Mouse (Mus musculus) embryonic fibroblast, embryonic 13.5 days (primary cell): ENCODE results near the gene 1700092M07Rik. TPM values are rescaled to one million over a fixed set of nuclear protein-coding genes. Genes with fewer than 3 reads are reported as not detected.

Experiments used
- H3K27ac ChIP-seq: 2 replicates; pipeline ENCODE4 v1.5.1; 2012; ENCODE audit warnings: low read length, control low read depth, inconsistent platforms; ENCODE audit not compliant: insufficient read depth
- H3K4me1 ChIP-seq: 2 replicates; pipeline ENCODE4 v1.6.1; 2011; ENCODE audit warnings: low read length; ENCODE audit not compliant: control insufficient read depth, insufficient read depth
- H3K4me3 ChIP-seq: 2 replicates; pipeline ENCODE4 v1.5.1; 2011; ENCODE audit warnings: mild to moderate bottlenecking, control low read depth, low read length; ENCODE audit not compliant: insufficient read depth
- CTCF ChIP-seq: IDR thresholded peaks from 2 replicates; pipeline ENCODE4 v1.5.1; 2011; ENCODE audit warnings: mild to moderate bottlenecking, control low read depth, low read length, moderate library complexity, borderline replicate concordance; ENCODE audit not compliant: insufficient read depth
- POLR2A ChIP-seq: IDR thresholded peaks from 2 replicates; pipeline ENCODE4 v1.6.1; 2011; ENCODE audit warnings: low read depth, mild to moderate bottlenecking, control low read depth, low read length, moderate library complexity
- polyA plus RNA-seq: library from polyadenylated mRNA; stranded (reverse); fragments of >200 nt; gene quantifications from 2 replicates; pipeline ENCODE4 v1.2.4, GENCODE M21; 2011; ENCODE audit warnings: low read depth; ENCODE audit not compliant: missing spikeins, insufficient read length

The 1700092M07Rik gene
- polyA plus RNA-seq, 1 experiment = not detected

DNA sequence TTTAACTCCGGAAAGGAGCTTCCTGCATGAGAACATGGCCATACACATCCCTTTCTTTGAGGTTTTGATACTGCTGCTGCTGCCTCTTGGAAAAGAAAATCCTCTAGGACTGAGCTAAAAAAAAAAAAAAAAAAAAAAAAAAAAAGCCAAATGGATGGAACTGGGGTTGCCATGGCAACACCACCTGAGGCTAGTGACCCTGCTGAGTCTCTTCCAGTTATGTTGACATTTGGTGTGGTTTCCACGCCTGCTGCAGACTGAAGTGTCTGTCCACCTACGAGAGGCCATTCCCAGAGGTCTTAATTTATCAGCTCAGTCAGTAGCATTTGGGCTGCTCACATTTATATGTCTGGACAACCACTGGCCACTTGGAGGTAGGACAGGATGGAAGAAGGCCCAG is 48.0 kb downstream of the 1700092M07Rik start:
- no peak overlapping the region for H3K27ac ChIP-seq
- H3K4me1 ChIP-seq = no peaks in the 10 kb centered on the region; the same call in 1 of the 2 replicates
- TF ChIP-seq CTCF (no peak), POLR2A (no peak)
- no peak overlapping the region for H3K4me3 ChIP-seq

DNA sequence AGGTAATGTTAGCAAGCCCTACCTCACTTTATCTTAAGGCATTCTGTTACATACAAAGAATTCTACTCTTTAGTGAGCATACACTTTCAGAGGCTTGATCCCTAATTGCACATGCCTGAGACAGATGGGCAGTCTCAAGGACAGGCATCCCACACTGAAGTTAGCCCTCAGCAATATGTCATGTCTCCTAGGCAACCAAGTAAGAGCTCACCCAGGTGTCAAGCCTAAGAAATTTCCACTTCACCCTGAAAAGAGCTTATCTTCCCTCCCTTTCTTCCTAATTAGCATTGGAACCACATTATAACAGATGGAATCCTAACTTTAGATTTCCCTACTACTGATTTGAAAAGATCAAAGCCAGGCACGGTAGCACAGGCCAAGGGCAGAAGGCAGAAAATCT is 48.7 kb downstream of the 1700092M07Rik start:
- TF ChIP-seq CTCF (no peak), POLR2A (no peak)
- no peak overlapping the region for H3K27ac ChIP-seq
- no peak overlapping the region for H3K4me3 ChIP-seq
- H3K4me1 ChIP-seq = no peaks in the 10 kb centered on the region; the same call in 1 of the 2 replicates

- H3K27ac ChIP-seq = no peak overlapping the region
- no peak for TF ChIP-seq CTCF
- no peak for TF ChIP-seq POLR2A
- no peaks in the 10 kb centered on the region; the same call in 1 of the 2 replicates for H3K4me1 ChIP-seq
- H3K4me3 ChIP-seq = no peak overlapping the region
Observed at GRCm38 (mm10) chr19:8790171-8790570, 49.7 kb downstream of the 1700092M07Rik start.

Other genes starting within 250 kb of the 1700092M07Rik start
- not detected in 2 replicates for gene Slc22a8, start 149.5 kb upstream of the 1700092M07Rik start, polyA plus RNA-seq
- not detected in 2 replicates for gene Slc22a6, start 122.7 kb upstream of the 1700092M07Rik start, polyA plus RNA-seq
- not detected in 2 replicates for gene Chrm1, start 76.9 kb upstream of the 1700092M07Rik start, polyA plus RNA-seq
- gene Slc3a2, start 17.3 kb upstream of the 1700092M07Rik start, polyA plus RNA-seq = 203 and 309 TPM in 2 replicates
- 46.5 and 52.3 TPM in 2 replicates for gene Wdr74, start 4.9 kb upstream of the 1700092M07Rik start, polyA plus RNA-seq
- gene Stx5a, start 695 bp downstream of the 1700092M07Rik start, polyA plus RNA-seq = 97.6 and 114 TPM in 2 replicates
- 172 and 183 TPM in 2 replicates for gene Nxf1, start 16.4 kb downstream of the 1700092M07Rik start, polyA plus RNA-seq
- gene Tmem223, start 30.3 kb downstream of the 1700092M07Rik start, polyA plus RNA-seq = 34.7 and 36.7 TPM in 2 replicates
- 41.7 and 49.2 TPM in 2 replicates for gene Tmem179b, start 33.7 kb downstream of the 1700092M07Rik start, polyA plus RNA-seq
- 15.7 and 22.7 TPM in 2 replicates for gene Taf6l, start 45.7 kb downstream of the 1700092M07Rik start, polyA plus RNA-seq
- 93.9 and 96.0 TPM in 2 replicates for gene Polr2g, start 57.9 kb downstream of the 1700092M07Rik start, polyA plus RNA-seq
- 1.4 and 2.0 TPM in 2 replicates for gene Zbtb3, start 61.8 kb downstream of the 1700092M07Rik start, polyA plus RNA-seq
- 52.8 and 68.7 TPM in 2 replicates for gene Ttc9c, start 78.6 kb downstream of the 1700092M07Rik start, polyA plus RNA-seq
- gene Hnrnpul2, start 79.3 kb downstream of the 1700092M07Rik start, polyA plus RNA-seq = 78.5 and 98.7 TPM in 2 replicates
- gene AC129217.1, start 89.1 kb downstream of the 1700092M07Rik start, polyA plus RNA-seq = 43.8 and 73.0 TPM in 2 replicates
- 41.2 and 50.0 TPM in 2 replicates for gene Bscl2, start 96.7 kb downstream of the 1700092M07Rik start, polyA plus RNA-seq
- not detected in 2 replicates for gene Gng3, start 98.5 kb downstream of the 1700092M07Rik start, polyA plus RNA-seq
- gene Lrrn4cl, start 110.0 kb downstream of the 1700092M07Rik start, polyA plus RNA-seq = 5.9 and 9.0 TPM in 2 replicates
- 104 and 112 TPM in 2 replicates for gene Ubxn1, start 130.8 kb downstream of the 1700092M07Rik start, polyA plus RNA-seq
- 16.3 and 22.3 TPM in 2 replicates for gene Uqcc3, start 140.2 kb downstream of the 1700092M07Rik start, polyA plus RNA-seq
- gene Lbhd1, start 143.0 kb downstream of the 1700092M07Rik start, polyA plus RNA-seq = 11.7 and 28.6 TPM in 2 replicates
- gene Gm49403, start 143.2 kb downstream of the 1700092M07Rik start, polyA plus RNA-seq = not detected in 2 replicates
- 61.7 and 68.8 TPM in 2 replicates for gene 1810009A15Rik, start 148.1 kb downstream of the 1700092M07Rik start, polyA plus RNA-seq
- 16.8 and 18.4 TPM in 2 replicates for gene Gm49416, start 148.2 kb downstream of the 1700092M07Rik start, polyA plus RNA-seq
- gene Ints5, start 152.3 kb downstream of the 1700092M07Rik start, polyA plus RNA-seq = 20.2 and 23.1 TPM in 2 replicates
- 176 and 190 TPM in 2 replicates for gene Ganab, start 157.4 kb downstream of the 1700092M07Rik start, polyA plus RNA-seq
- 26.7 and 28.9 TPM in 2 replicates for gene B3gat3, start 179.7 kb downstream of the 1700092M07Rik start, polyA plus RNA-seq
- gene Rom1, start 188.6 kb downstream of the 1700092M07Rik start, polyA plus RNA-seq = 2.7 and 3.5 TPM in 2 replicates
- gene Eml3, start 188.8 kb downstream of the 1700092M07Rik start, polyA plus RNA-seq = 26.2 and 28.2 TPM in 2 replicates
- 101 and 102 TPM in 2 replicates for gene Mta2, start 201.2 kb downstream of the 1700092M07Rik start, polyA plus RNA-seq
- gene Tut1, start 213.1 kb downstream of the 1700092M07Rik start, polyA plus RNA-seq = 16.8 and 19.7 TPM in 2 replicates
- gene Eef1g, start 226.3 kb downstream of the 1700092M07Rik start, polyA plus RNA-seq = 882 and 905 TPM in 2 replicates
- 559 and 687 TPM in 2 replicates for gene Ahnak, start 248.6 kb downstream of the 1700092M07Rik start, polyA plus RNA-seq